Mouse (Mus musculus): ENCODE results near the gene Gtf2b. TPM values are rescaled to one million over a fixed set of nuclear protein-coding genes. Genes with fewer than 3 reads are reported as not detected.

Gtf2b gene
- polyA plus RNA-seq (2015; fragmentation: Illumina TruSeq; extraction: RNeasy Lipid Tissue Mini Kit (QIAGEN cat#74804); ENCODE audit: insufficient read depth, low replicate concordance) = 59.3 TPM

GRCm38 (mm10) chr3:142764995-142765777 lies at the start of gene Gtf2b:
Gtf2b (plus strand) TSS chr3:142765045.

Other genes starting within 250 kb of the Gtf2b start
- 35.6 TPM for gene Gbp7, start 234.7 kb upstream of the Gtf2b start, polyA plus RNA-seq (2015; fragmentation: Illumina TruSeq; extraction: RNeasy Lipid Tissue Mini Kit (QIAGEN cat#74804); ENCODE audit: insufficient read depth, low replicate concordance)
- 61.1 TPM for gene Gbp3, start 205.0 kb upstream of the Gtf2b start, polyA plus RNA-seq (2015; fragmentation: Illumina TruSeq; extraction: RNeasy Lipid Tissue Mini Kit (QIAGEN cat#74804); ENCODE audit: insufficient read depth, low replicate concordance)
- gene Gbp2b, start 170.2 kb upstream of the Gtf2b start, polyA plus RNA-seq (2015; fragmentation: Illumina TruSeq; extraction: RNeasy Lipid Tissue Mini Kit (QIAGEN cat#74804); ENCODE audit: insufficient read depth, low replicate concordance) = 1.5 TPM
- 63.6 TPM for gene Gbp2, start 144.4 kb upstream of the Gtf2b start, polyA plus RNA-seq (2015; fragmentation: Illumina TruSeq; extraction: RNeasy Lipid Tissue Mini Kit (QIAGEN cat#74804); ENCODE audit: insufficient read depth, low replicate concordance)
- gene Kyat3, start 64.0 kb upstream of the Gtf2b start, polyA plus RNA-seq (2015; fragmentation: Illumina TruSeq; extraction: RNeasy Lipid Tissue Mini Kit (QIAGEN cat#74804); ENCODE audit: insufficient read depth, low replicate concordance) = 12.1 TPM
- gene Pkn2, start 117.0 kb downstream of the Gtf2b start, polyA plus RNA-seq (2015; fragmentation: Illumina TruSeq; extraction: RNeasy Lipid Tissue Mini Kit (QIAGEN cat#74804); ENCODE audit: insufficient read depth, low replicate concordance) = 42.2 TPM